Mouse (Mus musculus) midbrain, embryonic 13.5 days (tissue): ENCODE measurements around the gene Kcnab1. TPM values are rescaled to one million over a fixed set of nuclear protein-coding genes. Genes with fewer than 3 reads are reported as not detected.

Source experiments
- ATAC-seq: fragments of 200-750 bp; cut with Nextera tagmentation; 2 replicates; pipeline ENCODE4 v1.8.0; 2017; ENCODE audit warnings: mild to moderate bottlenecking, moderate TSS enrichment, moderate library complexity
- H3K27ac ChIP-seq: fragments of 300-500 bp; sonication (generic); 2 replicates; pipeline ENCODE4 v1.5.1; 2015; ENCODE audit warnings: inconsistent platforms, mild to moderate bottlenecking, moderate library complexity
- H3K27me3 ChIP-seq: fragments of 300-500 bp; sonication (generic); 2 replicates; pipeline ENCODE4 v1.6.1; 2015; ENCODE audit warnings: mild to moderate bottlenecking, inconsistent platforms
- H3K36me3 ChIP-seq: fragments of 300-500 bp; sonication (generic); 2 replicates; pipeline ENCODE4 v1.6.1; 2015; ENCODE audit warnings: mild to moderate bottlenecking, inconsistent platforms
- H3K4me1 ChIP-seq: fragments of 300-500 bp; sonication (generic); replicated peaks from 2 replicates; pipeline ENCODE4 v1.6.1; 2015; ENCODE audit warnings: inconsistent platforms
- H3K4me2 ChIP-seq: fragments of 300-500 bp; sonication (generic); replicated peaks from 2 replicates; pipeline ENCODE4 v1.6.1; 2015; ENCODE audit warnings: moderate library complexity, mild to moderate bottlenecking, inconsistent platforms
- H3K4me3 ChIP-seq: fragments of 300-500 bp; sonication (generic); replicated peaks from 2 replicates; pipeline ENCODE4 v1.5.1; 2015; ENCODE audit warnings: mild to moderate bottlenecking, inconsistent platforms
- H3K9ac ChIP-seq: fragments of 300-500 bp; sonication (generic); replicated peaks from 2 replicates; pipeline ENCODE4 v1.6.1; 2015; ENCODE audit warnings: mild to moderate bottlenecking, inconsistent platforms
- H3K9me3 ChIP-seq: fragments of 300-500 bp; sonication (generic); 2 replicates; pipeline ENCODE4 v1.6.1; 2016; ENCODE audit warnings: mild to moderate bottlenecking, inconsistent platforms
- whole genome bisulfite sequencing: fragments of 180-500 bp; shearing (Covaris S2); methylation state at CpG from one replicate; pipeline ENCODE4 v1.1.7; 2015; 5-methylcytosine and 5-hydroxymethylcytosine counted together
- polyA plus RNA-seq: library from polyadenylated mRNA; unstranded; fragments of >200 nt; fragmentation: Nextera tagmentation; extraction: Ambion mirVana; gene quantifications from 2 replicates; pipeline ENCODE4 v1.2.1, GENCODE M21; 2015

Gene Kcnab1
- polyA plus RNA-seq, 1 experiment from 2014 or later: 5.5 TPM

DNA sequence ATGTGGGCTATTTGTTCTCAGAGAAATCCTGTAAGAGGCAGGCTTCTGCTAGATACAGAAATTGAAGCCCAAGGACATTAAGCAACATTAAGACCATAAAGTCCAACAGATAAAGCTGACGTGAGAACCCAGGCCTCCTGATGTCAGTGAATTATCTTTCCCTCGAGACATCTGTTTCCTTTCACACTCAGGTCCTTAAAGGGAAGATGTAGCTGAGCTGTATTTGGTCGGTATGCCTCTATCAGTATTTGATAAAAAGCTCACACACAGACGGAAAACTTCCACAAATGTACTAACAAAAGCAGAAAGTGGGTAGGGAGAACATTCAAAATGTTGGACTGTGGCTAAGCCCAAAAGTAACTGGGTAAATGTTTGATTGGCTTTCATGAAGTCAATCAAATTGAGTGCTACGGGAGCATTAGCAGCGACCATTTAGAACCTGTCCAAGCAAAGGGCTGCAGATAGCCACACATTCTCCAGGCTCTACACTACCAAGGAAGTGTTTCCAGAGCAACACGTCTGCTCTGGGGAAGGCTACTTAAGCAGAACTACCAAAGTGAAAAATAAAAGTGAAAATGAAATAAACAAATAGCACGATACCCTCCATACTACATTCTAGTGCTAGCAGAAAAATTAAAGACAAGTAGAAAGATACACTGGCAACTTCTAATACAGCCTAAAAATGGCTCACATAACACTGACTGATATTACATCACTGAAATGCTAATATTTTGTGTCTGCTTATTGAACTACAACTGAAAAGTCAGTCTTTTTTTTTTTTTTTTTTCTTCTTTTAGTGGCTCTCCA is 251.2 kb downstream of the Kcnab1 start:
- WGBS: 80% methylated on average over 8 of the region's 8 CpGs
- no peak overlapping the region for H3K9ac ChIP-seq
- H3K27ac ChIP-seq: no peak overlapping the region
- no peak overlapping the region for H3K4me2 ChIP-seq
- no peak for ATAC-seq
- H3K9me3 ChIP-seq: no peaks in the 10 kb centered on the region
- H3K27me3 ChIP-seq: no peaks in the 10 kb centered on the region
- H3K4me1 ChIP-seq: peaks cover 3% of the 10 kb centered on the region; the same call in 1 of the 2 replicates
- no peak overlapping the region for H3K4me3 ChIP-seq
- H3K36me3 ChIP-seq: peaks cover 2% of the 10 kb centered on the region; the same call in 1 of the 2 replicates

- ATAC-seq: no peak
- Histone ChIP-seq H3K27me3 (no peaks in the 10 kb centered on the region), H3K36me3 (peaks cover 4% of the 10 kb centered on the region; the same call in 1 of the 2 replicates), H3K9me3 (no peaks in the 10 kb centered on the region), H3K9ac (no peak overlapping the region), H3K27ac (no peak overlapping the region), H3K4me2 (no peak overlapping the region), H3K4me3 (no peak overlapping the region), H3K4me1 (peaks cover under 1% of the 10 kb centered on the region; the same call in 1 of the 2 replicates)
- WGBS: 90% methylated on average over 1 of the region's 1 CpGs
Measured at GRCm38 (mm10) chr3:65363438-65363837, 254.3 kb downstream of the Kcnab1 start.

DNA sequence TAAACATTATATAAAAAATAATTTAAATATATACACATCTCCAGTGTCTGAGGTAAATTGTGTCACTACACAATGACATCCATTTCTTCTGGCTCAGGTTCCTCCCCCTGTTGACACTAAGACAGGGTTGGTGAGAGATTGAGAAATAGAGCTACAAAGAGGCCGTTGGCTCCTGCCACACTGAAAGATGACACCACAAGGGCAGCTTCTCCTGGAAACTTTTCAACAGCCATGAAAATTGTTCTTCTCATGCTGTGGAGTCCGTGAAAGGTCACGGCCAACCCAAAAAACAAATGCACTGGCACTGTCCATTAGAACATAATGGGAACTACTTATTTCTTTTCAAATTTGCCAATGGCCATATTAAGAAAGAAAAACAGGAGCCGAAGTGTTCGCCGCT is 256.0 kb downstream of the Kcnab1 start:
- Histone ChIP-seq H3K4me3 (no peak overlapping the region), H3K9me3 (no peaks in the 10 kb centered on the region), H3K27me3 (no peaks in the 10 kb centered on the region), H3K4me1 (no peaks in the 10 kb centered on the region; the same call in 1 of the 2 replicates), H3K4me2 (no peak overlapping the region), H3K36me3 (peaks cover 9% of the 10 kb centered on the region; the same call in 1 of the 2 replicates), H3K27ac (no peak overlapping the region), H3K9ac (no peak overlapping the region)
- WGBS: 75% methylated on average over 6 of the region's 6 CpGs
- no peak for ATAC-seq

DNA sequence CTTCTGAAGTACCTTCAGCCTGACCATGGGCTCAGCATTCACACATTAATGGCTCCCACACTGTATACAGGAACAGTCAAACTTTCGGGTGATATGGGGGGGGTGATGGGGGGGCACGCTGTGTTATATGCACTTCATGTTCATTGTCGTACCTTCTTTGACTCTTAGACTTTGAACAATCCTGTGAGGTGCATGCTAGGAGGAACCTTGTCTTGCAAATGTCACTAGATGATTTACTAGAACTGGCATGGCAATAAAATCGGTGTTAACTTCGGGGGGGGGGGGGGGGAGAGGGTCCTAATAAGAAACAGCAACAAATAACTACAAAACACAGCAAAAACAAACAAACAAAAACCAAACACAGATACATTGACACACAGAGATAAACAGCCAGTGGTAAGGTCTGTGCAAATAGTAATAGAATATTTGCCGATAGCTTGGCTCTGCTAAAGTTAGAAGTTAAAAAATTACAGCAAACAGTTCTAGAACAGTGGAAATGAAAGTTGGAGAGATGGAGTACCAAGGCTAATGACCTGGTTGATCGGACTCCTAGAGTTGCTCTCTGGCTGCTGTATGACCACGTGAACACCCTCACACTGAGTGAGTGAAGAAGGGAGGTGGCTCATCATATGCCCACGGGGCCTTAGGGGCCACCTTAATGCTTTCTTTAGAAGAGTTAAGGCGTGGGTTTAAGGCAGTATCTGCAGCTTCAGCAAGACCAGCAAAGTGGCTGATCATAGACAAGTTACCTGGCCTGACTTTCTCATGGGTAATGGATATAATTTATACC is 256.9 kb downstream of the Kcnab1 start:
- H3K4me2 ChIP-seq: no peak overlapping the region
- no peak for ATAC-seq
- peaks cover 17% of the 10 kb centered on the region for H3K36me3 ChIP-seq
- no peaks in the 10 kb centered on the region for H3K9me3 ChIP-seq
- no peak overlapping the region for H3K4me3 ChIP-seq
- no peak overlapping the region for H3K9ac ChIP-seq
- H3K27ac ChIP-seq: no peak overlapping the region
- no peaks in the 10 kb centered on the region for H3K27me3 ChIP-seq
- H3K4me1 ChIP-seq: no peaks in the 10 kb centered on the region; the same call in 1 of the 2 replicates
- WGBS: 92% methylated on average over 9 of the region's 10 CpGs

DNA sequence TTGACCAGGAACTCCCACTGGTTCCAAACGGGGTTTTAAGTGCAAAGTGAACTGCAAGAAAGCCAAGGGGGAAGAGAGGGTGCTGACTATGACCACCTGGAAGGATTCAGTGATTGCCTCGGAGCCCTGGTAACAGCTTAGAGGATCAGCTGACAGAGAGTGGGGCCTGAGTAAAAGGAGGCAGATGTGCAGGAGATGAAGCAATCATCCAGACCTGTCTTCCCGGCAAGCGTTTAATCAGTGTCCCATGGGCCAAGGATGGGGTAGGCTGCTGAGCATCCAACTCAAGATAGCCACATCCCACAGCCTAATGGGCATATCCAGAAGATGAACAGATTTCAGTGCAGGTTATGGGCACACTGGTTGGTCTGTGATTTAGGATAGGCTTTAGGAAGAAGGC is 258.8 kb downstream of the Kcnab1 start:
- Histone ChIP-seq H3K9ac (no peak overlapping the region), H3K4me2 (no peak overlapping the region), H3K27ac (no peak overlapping the region), H3K4me3 (no peak overlapping the region), H3K4me1 (no peaks in the 10 kb centered on the region; the same call in 1 of the 2 replicates), H3K27me3 (no peaks in the 10 kb centered on the region), H3K9me3 (no peaks in the 10 kb centered on the region), H3K36me3 (peaks cover 31% of the 10 kb centered on the region)
- no peak for ATAC-seq
- WGBS: 56% methylated on average over 4 of the region's 4 CpGs

- no peak overlapping the region for H3K27ac ChIP-seq
- peaks cover 38% of the 10 kb centered on the region for H3K36me3 ChIP-seq
- H3K27me3 ChIP-seq: no peaks in the 10 kb centered on the region
- H3K4me3 ChIP-seq: no peak overlapping the region
- WGBS: 96% methylated on average over 4 of the region's 4 CpGs
- H3K4me1 ChIP-seq: peaks cover 10% of the 10 kb centered on the region
- no peak for ATAC-seq
- no peak overlapping the region for H3K4me2 ChIP-seq
- no peak overlapping the region for H3K9ac ChIP-seq
- H3K9me3 ChIP-seq: no peaks in the 10 kb centered on the region
Measured at GRCm38 (mm10) chr3:65372552-65372951, 263.4 kb downstream of the Kcnab1 start.

GRCm38 (mm10) chr3:65373594-65374182 is 264.5 kb downstream of the Kcnab1 start:
- Histone ChIP-seq H3K9me3 (no peaks in the 10 kb centered on the region), H3K27me3 (no peaks in the 10 kb centered on the region), H3K36me3 (peaks cover 40% of the 10 kb centered on the region), H3K27ac (no peak overlapping the region), H3K4me1 (peaks cover 10% of the 10 kb centered on the region), H3K4me3 (no peak overlapping the region), H3K9ac (no peak overlapping the region), H3K4me2 (no peak overlapping the region)
- 64% methylated on average over 5 of the region's 5 CpGs for WGBS
- ATAC-seq: peak; percentile 62

GRCm38 (mm10) chr3:65374729-65375128 is 265.5 kb downstream of the Kcnab1 start:
- 78% methylated on average over 3 of the region's 3 CpGs for WGBS
- H3K9me3 ChIP-seq: no peaks in the 10 kb centered on the region
- H3K27me3 ChIP-seq: no peaks in the 10 kb centered on the region
- H3K4me1 ChIP-seq: peaks cover 10% of the 10 kb centered on the region
- H3K4me3 ChIP-seq: no peak overlapping the region
- no peak for ATAC-seq
- H3K36me3 ChIP-seq: peaks cover 40% of the 10 kb centered on the region
- no peak overlapping the region for H3K4me2 ChIP-seq
- no peak overlapping the region for H3K9ac ChIP-seq
- no peak overlapping the region for H3K27ac ChIP-seq

GRCm38 (mm10) chr3:65378724-65379123 is 269.5 kb downstream of the Kcnab1 start:
- Histone ChIP-seq H3K9me3 (no peaks in the 10 kb centered on the region), H3K27me3 (no peaks in the 10 kb centered on the region), H3K9ac (no peak overlapping the region), H3K4me2 (no peak overlapping the region), H3K27ac (no peak overlapping the region), H3K4me1 (peaks cover 5% of the 10 kb centered on the region), H3K4me3 (no peak overlapping the region), H3K36me3 (peaks cover 35% of the 10 kb centered on the region)
- ATAC-seq: no peak

DNA sequence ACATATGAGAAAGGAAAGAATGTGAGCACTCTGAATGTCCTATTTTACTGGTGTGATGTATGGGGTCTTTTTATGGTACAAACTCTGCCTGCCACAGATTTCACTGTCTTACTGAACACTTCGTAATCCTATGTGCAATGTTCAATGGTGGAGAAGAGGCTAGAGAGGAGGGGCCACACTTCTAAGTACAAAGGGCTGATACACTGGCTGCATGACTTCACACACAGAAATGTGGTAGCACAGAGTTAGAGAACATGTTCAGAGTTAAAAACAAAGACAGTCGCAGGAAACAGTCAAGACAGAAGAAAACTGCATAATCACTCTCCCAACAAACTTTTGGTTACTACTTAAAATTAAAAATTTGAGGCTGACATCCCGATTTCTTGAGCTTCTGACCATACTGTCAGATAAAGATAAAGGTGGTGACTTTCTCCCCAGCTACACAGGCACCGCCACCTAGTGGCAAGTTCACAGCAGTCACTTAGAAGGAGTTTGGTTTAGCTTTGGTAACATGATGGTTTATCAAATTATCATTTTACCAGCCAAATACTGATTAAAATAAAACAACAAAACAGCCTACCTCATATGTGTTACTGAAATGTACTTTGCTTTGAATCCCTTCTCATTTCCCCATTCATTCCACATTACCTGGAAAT is 270.8 kb downstream of the Kcnab1 start:
- ATAC-seq: no peak
- Histone ChIP-seq H3K4me3 (no peak overlapping the region), H3K27me3 (no peaks in the 10 kb centered on the region), H3K9ac (no peak overlapping the region), H3K4me1 (no peaks in the 10 kb centered on the region), H3K4me2 (no peak overlapping the region), H3K9me3 (no peaks in the 10 kb centered on the region), H3K27ac (no peak overlapping the region), H3K36me3 (peaks cover 44% of the 10 kb centered on the region)
- 66% methylated on average over 4 of the region's 4 CpGs for WGBS

DNA sequence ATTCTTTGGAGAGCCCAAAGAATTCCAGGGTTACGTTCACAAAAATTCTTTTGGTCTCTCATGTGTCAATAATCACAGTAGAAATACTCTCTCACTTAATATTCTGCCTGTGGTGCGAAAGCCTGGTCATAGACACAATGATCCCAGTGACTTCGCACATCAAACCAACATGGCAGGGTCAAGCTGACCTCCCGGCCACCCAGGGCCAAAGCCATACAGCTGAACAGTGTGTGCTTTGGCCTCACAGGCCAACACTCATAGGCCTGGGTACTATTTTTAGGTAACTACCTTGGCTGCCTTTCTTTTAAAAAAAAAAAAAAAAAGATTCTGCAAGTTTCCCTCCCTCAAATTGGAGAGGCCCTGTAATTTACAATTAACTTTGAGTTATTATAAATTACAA is 271.9 kb downstream of the Kcnab1 start:
- Histone ChIP-seq H3K27me3 (no peaks in the 10 kb centered on the region), H3K4me3 (no peak overlapping the region), H3K27ac (no peak overlapping the region), H3K36me3 (peaks cover 52% of the 10 kb centered on the region), H3K4me2 (no peak overlapping the region), H3K9ac (no peak overlapping the region), H3K9me3 (no peaks in the 10 kb centered on the region), H3K4me1 (no peaks in the 10 kb centered on the region)
- 84% methylated on average over 4 of the region's 4 CpGs for WGBS
- ATAC-seq: no peak
